Comparison of ENCODE assay signal across 22 mouse cellular contexts in the genomic region with DNA sequence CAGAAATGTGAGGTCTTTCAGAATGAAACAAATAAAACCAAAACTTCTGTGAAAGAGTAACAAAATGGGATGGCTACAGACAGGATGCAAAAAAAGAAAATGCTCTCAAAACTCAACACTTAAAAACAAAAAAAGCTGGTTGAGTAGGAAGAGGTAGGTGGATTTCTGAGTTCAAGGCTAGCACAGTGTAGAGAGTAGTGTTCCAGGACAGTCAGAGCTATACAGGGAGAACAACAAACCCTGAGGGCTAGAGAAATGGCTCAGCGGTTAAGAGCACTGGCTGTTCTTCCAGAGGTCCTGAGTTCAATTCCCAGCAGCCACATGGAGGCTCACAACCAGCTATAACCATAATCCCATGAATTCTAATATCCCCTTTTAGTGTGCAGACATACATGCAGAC. TPM values are rescaled to one million over a fixed set of nuclear protein-coding genes. Genes with fewer than 3 reads are reported as not detected.
DNase-seq lines count a peak whose midpoint lies in the region; ATAC-seq and TF ChIP-seq lines count a peak whose summit lies in the region.
"Had no signal": no experiment of that assay in that cellular context is flagged by ENCODE, and none has a peak within 500 bp of the region (broad histone marks: within the 10 kb centered on the region; RNA-seq: fewer than 3 reads in every experiment).

No protein-coding gene starts in this region.

- H3K9ac ChIP-seq in liver, embryonic 13.5 days: peak overlapping the region; percentile 52; the same call in 1 of the 2 replicates
- H3K9ac ChIP-seq in liver, postnatal 0 days (replicated peaks): no peak overlapping the region
- H3K9ac ChIP-seq: forebrain, embryonic 12.5 days; heart, embryonic 13.5 days; hindbrain, embryonic 15.5 days had no signal

- no peak for TF ChIP-seq POLR2A in embryonic fibroblast, embryonic 13.5 days (IDR thresholded peaks at IDR 0.05; ENCODE audit: low read depth, low read length)
- TF ChIP-seq POLR2A in olfactory bulb, adult 2 months (IDR thresholded peaks at IDR 0.05; ENCODE audit: insufficient read depth, low read depth, low read length): no peak

- H3K4me2 ChIP-seq in liver, embryonic 13.5 days: no peak overlapping the region
- no peak overlapping the region for H3K4me2 ChIP-seq in liver, postnatal 0 days (ENCODE audit: low read depth, low read length)
- H3K4me2 ChIP-seq: forebrain, embryonic 12.5 days; heart, embryonic 13.5 days; hindbrain, embryonic 15.5 days had no signal

- TF ChIP-seq CTCF in liver, postnatal 0 days (IDR thresholded peaks at IDR 0.05; ENCODE audit: low read depth): no peak
- no peak for TF ChIP-seq CTCF in embryonic fibroblast, embryonic 13.5 days (IDR thresholded peaks at IDR 0.05; ENCODE audit: borderline replicate concordance, insufficient read depth, low read length)
- TF ChIP-seq CTCF in olfactory bulb, adult 2 months (IDR thresholded peaks at IDR 0.05; ENCODE audit: insufficient read depth, low read depth, low read length): no peak

- peak overlapping the region; percentile 28 for H3K4me3 ChIP-seq in erythroblast, embryonic 14.5 days (replicated peaks)
- no peak overlapping the region for H3K4me3 ChIP-seq in liver, embryonic 13.5 days (replicated peaks)
- H3K4me3 ChIP-seq in liver, postnatal 0 days (ENCODE audit: low read depth, low read length): no peak overlapping the region
- H3K4me3 ChIP-seq in embryonic fibroblast, embryonic 13.5 days (ENCODE audit: insufficient read depth, low read length): no peak overlapping the region
- no peak overlapping the region for H3K4me3 ChIP-seq in olfactory bulb, adult 2 months (ENCODE audit: insufficient read depth, low read depth, low read length)
- H3K4me3 ChIP-seq: embryonic facial prominence, embryonic 10.5 days; forebrain, embryonic 12.5 days; gastrocnemius, adult 2 months; heart, embryonic 13.5 days; hindbrain, embryonic 15.5 days had no signal

- WGBS in liver, embryonic 13.5 days (ENCODE audit: insufficient replicate concordance): 81% methylated on average over 1 of the region's 1 CpGs
- WGBS in liver, postnatal 0 days (ENCODE audit: insufficient replicate concordance): 79% methylated on average over 1 of the region's 1 CpGs
- 81% methylated on average over 1 of the region's 1 CpGs for WGBS in olfactory bulb, adult 2 months

- H3K27me3 ChIP-seq in erythroblast, embryonic 14.5 days (ENCODE audit: control insufficient read depth): no peaks in the 10 kb centered on the region
- peaks cover 12% of the 10 kb centered on the region; the same call in 1 of the 2 replicates for H3K27me3 ChIP-seq in liver, embryonic 13.5 days
- H3K27me3 ChIP-seq in liver, postnatal 0 days (ENCODE audit: insufficient read depth, low read length): no peaks in the 10 kb centered on the region
- H3K27me3 ChIP-seq: CH12.LX; forebrain, embryonic 12.5 days; heart, embryonic 13.5 days; hindbrain, embryonic 15.5 days; Patski had no signal

- H3K4me1 ChIP-seq in erythroblast, embryonic 14.5 days (ENCODE audit: control insufficient read depth): peaks cover 45% of the 10 kb centered on the region
- peaks cover 20% of the 10 kb centered on the region for H3K4me1 ChIP-seq in liver, embryonic 13.5 days (replicated peaks)
- H3K4me1 ChIP-seq in liver, postnatal 0 days (ENCODE audit: insufficient read depth): no peaks in the 10 kb centered on the region
- H3K4me1 ChIP-seq in embryonic fibroblast, embryonic 13.5 days (ENCODE audit: control insufficient read depth, insufficient read depth, low read length): peaks cover 13% of the 10 kb centered on the region; the same call in 1 of the 2 replicates
- peaks cover 56% of the 10 kb centered on the region for H3K4me1 ChIP-seq in olfactory bulb, adult 2 months (ENCODE audit: control insufficient read depth, insufficient read depth, low read length)
- H3K4me1 ChIP-seq: embryonic facial prominence, embryonic 10.5 days had no signal

- peak overlapping the region; percentile 76 for H3K27ac ChIP-seq in liver, embryonic 13.5 days
- H3K27ac ChIP-seq in liver, postnatal 0 days (ENCODE audit: low read depth): no peak overlapping the region
- H3K27ac ChIP-seq in embryonic fibroblast, embryonic 13.5 days (ENCODE audit: insufficient read depth, low read length): peak overlapping the region; percentile 86
- peak overlapping the region; percentile 91 for H3K27ac ChIP-seq in olfactory bulb, adult 2 months (ENCODE audit: insufficient read depth, low read depth, low read length)
- H3K27ac ChIP-seq: embryonic facial prominence, embryonic 10.5 days; forebrain, embryonic 12.5 days; heart, embryonic 13.5 days; hindbrain, embryonic 15.5 days had no signal

- no peaks in the 10 kb centered on the region for H3K9me3 ChIP-seq in erythroblast, embryonic 14.5 days (ENCODE audit: control insufficient read depth, low read length)
- no peaks in the 10 kb centered on the region for H3K9me3 ChIP-seq in liver, embryonic 13.5 days (replicated peaks)
- no peaks in the 10 kb centered on the region for H3K9me3 ChIP-seq in liver, postnatal 0 days (ENCODE audit: low read length)
- H3K9me3 ChIP-seq: embryonic facial prominence, embryonic 10.5 days; forebrain, embryonic 12.5 days; heart, embryonic 13.5 days; hindbrain, embryonic 15.5 days had no signal

- ATAC-seq in erythroblast, adult 5-6 weeks (replicated peaks; ENCODE audit: low FRiP score, poor library complexity, severe bottlenecking): no peak
- peak; percentile 59; the same call in 1 of the 2 replicates for ATAC-seq in liver, embryonic 13.5 days (ENCODE audit: low read depth)
- ATAC-seq in liver, postnatal 0 days: no peak
- no peak for ATAC-seq in CD4-positive, CD25-positive, alpha-beta regulatory T cell, adult 4 months
- ATAC-seq: activated CD4-positive, CD25-positive, alpha-beta regulatory T cell, adult 4 months; forebrain, embryonic 16.5 days; Patski had no signal

- no peak for DNase-seq in liver, embryonic 13.5 days
- DNase-seq in liver, postnatal 0 days: no peak
- DNase-seq: adrenal gland, postnatal 14 days; cerebellum, adult 18-20 months; cerebellum, adult 9-11 months; cerebellum, postnatal 36 days; gastrocnemius, adult 2 months; gastrocnemius, postnatal 25 days; heart, postnatal 36 days had no signal

- no peaks in the 10 kb centered on the region; the same call in 1 of the 2 replicates for H3K36me3 ChIP-seq in erythroblast, embryonic 14.5 days (ENCODE audit: control insufficient read depth)
- no peaks in the 10 kb centered on the region; the same call in 1 of the 2 replicates for H3K36me3 ChIP-seq in liver, embryonic 13.5 days
- H3K36me3 ChIP-seq in liver, postnatal 0 days (replicated peaks; ENCODE audit: insufficient read depth, low read length): no peaks in the 10 kb centered on the region
- H3K36me3 ChIP-seq: embryonic facial prominence, embryonic 10.5 days; forebrain, embryonic 12.5 days; heart, embryonic 13.5 days; hindbrain, embryonic 15.5 days had no signal

- no peak for TF ChIP-seq EP300 in liver, postnatal 0 days (IDR thresholded peaks at IDR 0.05; ENCODE audit: low read depth)

RNA-seq across cellular contexts. Expression of gene Ubac1, which starts 47.0 kb away (rescaled TPM):
- polyA plus RNA-seq in erythroblast, embryonic 14.5 days (2012): 155 and 250 TPM in 2 replicates
- total RNA-seq in erythroblast, adult 5-6 weeks (2015; ENCODE audit: low replicate concordance): 531 and 563 TPM in 2 replicates
- 630 and 869 TPM in 2 replicates for total RNA-seq in erythroblast, adult 5-6 weeks (2017; ENCODE audit: low replicate concordance)
- polyA plus RNA-seq in liver, embryonic 13.5 days (2015; fragmentation: Nextera tagmentation; extraction: Ambion mirVana): 488 and 502 TPM in 2 replicates
- polyA plus RNA-seq in liver, postnatal 0 days (2015; fragmentation: Nextera tagmentation; extraction: Ambion mirVana): 175 and 183 TPM in 2 replicates
- polyA plus RNA-seq in embryonic fibroblast, embryonic 13.5 days (2011; ENCODE audit: insufficient read length, low read depth, missing spikeins): 66.1 and 78.7 TPM in 2 replicates
- not detected in 2 replicates for polyA plus RNA-seq in olfactory bulb, adult 2 months (2012; ENCODE audit: insufficient read depth, insufficient read length, low replicate concordance, missing spikeins)
- polyA plus RNA-seq in CD4-positive, CD25-positive, alpha-beta regulatory T cell, adult 4 months (2017; shearing (Covaris generic)): 10 to 100 TPM; 10.2 to 11.8 TPM

RNA-seq across cellular contexts. Expression of gene Nacc2, which starts 54.4 kb away (rescaled TPM):
- 0.08 and 0.17 TPM in 2 replicates for polyA plus RNA-seq in erythroblast, embryonic 14.5 days (2012)
- total RNA-seq in erythroblast, adult 5-6 weeks (2015; ENCODE audit: low replicate concordance): 1.0 TPM in 1 of 2 replicates, not detected in the other
- 0.77 and 3.3 TPM in 2 replicates for total RNA-seq in erythroblast, adult 5-6 weeks (2017; ENCODE audit: low replicate concordance)
- 2.5 and 3.6 TPM in 2 replicates for polyA plus RNA-seq in liver, embryonic 13.5 days (2015; fragmentation: Nextera tagmentation; extraction: Ambion mirVana)
- 3.9 and 4.9 TPM in 2 replicates for polyA plus RNA-seq in liver, postnatal 0 days (2015; fragmentation: Nextera tagmentation; extraction: Ambion mirVana)
- 21.1 and 23.1 TPM in 2 replicates for polyA plus RNA-seq in embryonic fibroblast, embryonic 13.5 days (2011; ENCODE audit: insufficient read length, low read depth, missing spikeins)
- polyA plus RNA-seq in olfactory bulb, adult 2 months (2012; ENCODE audit: insufficient read depth, insufficient read length, low replicate concordance, missing spikeins): 71.7 TPM in 1 of 2 replicates, not detected in the other
- under 1 TPM; 0.44 to 0.75 TPM for polyA plus RNA-seq in CD4-positive, CD25-positive, alpha-beta regulatory T cell, adult 4 months (2017; shearing (Covaris generic))

Comparison
In these comparisons a context has a peak if more than half of its experiments do, and no peak if none do; other contexts are left out.
1. RNA of gene Ubac1, which starts 47.0 kb away (polyA plus RNA-seq): 488 to 502 TPM in liver, embryonic 13.5 days, 155 to 250 TPM in erythroblast, embryonic 14.5 days, 175 to 183 TPM in liver, postnatal 0 days, 66.1 to 78.7 TPM in embryonic fibroblast, embryonic 13.5 days and 10.2 to 11.8 TPM in CD4-positive, CD25-positive, alpha-beta regulatory T cell, adult 4 months; not detected in olfactory bulb, adult 2 months; every median in the first group is over 10 times any median in the second.